Mouse (Mus musculus) layer of hippocampus, postnatal 25 days (tissue): Measurements from ENCODE around the gene Gm3417. TPM values are rescaled to one million over a fixed set of nuclear protein-coding genes. Genes with fewer than 3 reads are reported as not detected.
"Not testable (repeated sequence)": the region's sequence is repeated elsewhere in the genome, so short reads cannot be mapped to it uniquely, and the experiment has no call there.

Source experiments
- DNase-seq, 2 experiments: peaks; one replicate each; pipeline ENCODE4 v3.0.0; 2022; ENCODE audit warnings: mixed read lengths in 2 of 2, low spot score in 1 of 2; ENCODE audit errors: extremely low spot score in 1 of 2
- total RNA-seq, 2 experiments: library from RNA; stranded (reverse); gene quantifications; 2 replicates each; pipeline ENCODE4 v1.2.3; 2021

The Gm3417 gene
- not detected for total RNA-seq

GRCm38 (mm10) chr17:14978362-14979038, at the start of gene Gm3417, which contains the start of gene 9030025P20Rik:
Gene Gm3417, minus strand, starts transcription at chr17:14978790.
Gene 9030025P20Rik, plus strand, starts transcription at chr17:14978468.
- not testable (repeated sequence) for DNase-seq

GRCm38 (mm10) chr17:15025513-15025912, 46.9 kb upstream of the Gm3417 start:
- DNase-seq, result not testable (repeated sequence)

DNA sequence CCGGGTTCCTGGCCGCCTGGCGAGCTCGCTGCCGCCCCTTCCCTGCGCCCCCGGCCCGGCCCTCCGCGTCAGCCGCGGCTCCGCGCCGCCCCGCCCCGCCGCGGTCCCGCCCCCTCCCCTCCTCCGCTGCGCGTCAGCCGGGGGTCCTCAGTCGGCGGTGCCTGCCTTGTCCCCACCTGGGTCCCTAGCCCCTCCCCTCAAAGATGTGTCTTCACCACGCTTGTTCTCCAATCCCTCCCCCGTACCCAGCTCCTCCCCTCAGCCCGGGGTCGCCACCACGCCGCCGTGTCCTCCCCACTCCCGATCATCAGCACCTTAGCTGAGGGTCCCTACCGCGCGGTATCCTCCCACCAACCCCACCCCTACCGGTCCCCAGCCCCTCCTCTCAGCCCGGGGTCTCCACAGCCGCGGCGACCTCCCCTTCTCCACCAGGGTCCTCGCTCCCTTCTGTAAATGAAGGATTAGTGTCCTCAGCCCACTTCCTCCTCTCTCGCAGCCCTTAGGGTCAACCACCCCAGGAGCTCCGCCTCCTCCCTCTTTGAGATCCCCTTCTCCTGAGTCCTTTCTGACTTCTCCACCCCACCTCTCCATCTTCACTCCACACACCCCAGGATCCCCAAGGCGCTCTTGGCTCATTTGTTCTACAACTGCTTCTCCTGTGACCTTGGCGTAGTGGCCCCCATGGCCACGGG, 46.1 kb upstream of the Gm3417 start:
- not testable (repeated sequence) for DNase-seq

DNA sequence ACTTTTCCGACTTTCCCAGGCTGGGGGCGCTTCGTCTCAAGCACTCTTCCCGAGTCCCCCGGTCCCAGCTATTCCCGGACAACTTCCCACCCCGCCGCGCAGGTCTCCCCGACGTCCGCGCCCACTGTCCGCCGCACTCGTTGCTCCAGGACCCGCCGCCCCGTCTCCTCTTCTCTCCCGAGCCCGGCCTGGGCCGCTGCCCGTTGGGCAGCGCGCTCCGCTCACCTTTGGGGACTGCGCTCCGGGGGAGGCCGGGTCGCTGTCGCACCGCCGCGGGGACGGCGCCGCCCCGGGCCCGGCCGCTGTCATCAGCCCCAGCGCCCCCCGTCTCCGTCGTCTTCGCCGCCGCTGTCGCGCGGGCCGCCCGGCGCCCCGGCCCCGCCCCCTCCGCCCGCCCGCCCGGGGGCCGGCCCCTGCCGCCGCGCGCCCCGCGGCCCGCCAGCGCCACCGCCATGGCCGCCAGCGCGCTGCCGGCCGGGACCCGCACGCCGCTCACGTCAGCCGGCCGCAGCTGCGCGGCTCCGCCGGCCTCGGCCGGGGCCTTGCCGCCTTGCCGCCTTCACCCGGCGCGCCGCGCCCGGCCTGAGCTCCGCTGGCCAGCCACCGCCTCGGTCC, 45.4 kb upstream of the Gm3417 start:
- not testable (repeated sequence) for DNase-seq

DNA sequence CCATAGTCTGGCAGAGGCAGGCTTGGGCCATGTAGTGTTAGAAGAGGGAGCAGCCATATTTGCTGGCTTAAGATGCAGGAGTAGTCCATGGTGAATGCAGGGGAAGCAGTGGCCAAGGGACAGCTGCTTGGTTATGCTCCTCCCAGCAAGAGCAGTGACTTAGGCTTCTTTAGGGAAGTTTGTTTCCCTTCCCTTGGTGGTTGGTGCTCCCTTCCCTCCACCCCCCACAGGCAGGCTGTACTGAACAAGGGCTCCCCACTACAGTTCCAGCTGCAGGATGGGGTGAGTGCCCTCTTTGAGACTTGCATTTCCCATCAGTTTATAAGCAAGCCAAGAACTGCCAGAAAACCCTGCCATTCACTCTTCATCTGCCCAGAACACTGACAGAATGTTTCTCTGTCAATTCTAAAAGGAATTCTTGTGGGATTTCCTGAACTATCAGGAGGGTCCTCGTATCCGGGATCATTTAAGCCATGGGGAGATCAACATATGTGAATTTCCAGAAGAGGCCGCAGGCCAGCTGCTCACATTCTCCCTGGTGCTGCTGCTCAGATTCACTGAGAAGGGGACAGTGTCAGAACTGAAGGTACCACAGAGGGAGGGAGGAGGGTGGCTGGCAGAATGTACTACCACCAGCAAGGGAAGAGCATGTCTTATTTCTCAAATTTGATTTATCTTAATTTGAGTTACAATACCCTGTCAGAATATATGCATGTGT, 43.1 kb upstream of the Gm3417 start:
- DNase-seq, result peak; percentile 2 to 10

DNA sequence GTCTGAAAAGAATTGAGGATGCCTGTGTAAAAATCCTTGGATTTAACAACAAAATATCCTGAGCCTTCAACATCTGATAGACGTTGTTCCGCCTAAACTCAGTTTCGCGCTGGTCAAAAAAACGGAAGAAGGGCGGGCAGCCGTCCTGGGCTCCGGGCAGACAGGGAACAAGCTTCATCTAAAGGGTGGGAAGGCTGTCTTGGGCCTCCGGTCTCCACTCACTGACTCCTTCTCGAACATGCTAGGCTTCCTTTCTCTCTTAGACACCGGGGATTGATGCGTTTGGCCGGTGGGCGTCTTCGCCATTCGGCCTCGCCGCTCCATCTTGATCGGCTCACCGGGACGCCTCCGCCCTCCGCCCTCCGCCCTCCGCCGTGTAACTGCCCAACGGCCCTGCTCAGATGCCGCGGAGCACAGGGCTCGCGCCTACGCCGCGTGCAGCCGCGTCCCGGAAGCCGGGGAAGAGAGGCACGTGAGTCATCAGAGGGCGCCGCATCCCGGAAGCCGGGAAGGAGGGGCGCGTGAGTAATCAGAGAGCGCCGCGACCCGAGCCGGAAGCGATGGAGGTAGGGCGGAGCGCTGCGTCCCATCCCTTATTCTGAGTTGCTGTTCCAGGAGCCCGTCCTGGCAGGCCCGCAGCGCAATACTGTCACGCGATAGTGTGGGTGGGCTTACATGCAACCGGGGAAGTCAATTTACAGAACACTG, 31.3 kb upstream of the Gm3417 start, which contains the start of gene Gm3435:
Gm3435 (plus strand) TSS at position 471 of the 708 bp plus-strand sequence.
- not testable (repeated sequence) for DNase-seq

GRCm38 (mm10) chr17:15009088-15009487, 30.5 kb upstream of the Gm3417 start:
- DNase-seq, result not testable (repeated sequence)

DNA sequence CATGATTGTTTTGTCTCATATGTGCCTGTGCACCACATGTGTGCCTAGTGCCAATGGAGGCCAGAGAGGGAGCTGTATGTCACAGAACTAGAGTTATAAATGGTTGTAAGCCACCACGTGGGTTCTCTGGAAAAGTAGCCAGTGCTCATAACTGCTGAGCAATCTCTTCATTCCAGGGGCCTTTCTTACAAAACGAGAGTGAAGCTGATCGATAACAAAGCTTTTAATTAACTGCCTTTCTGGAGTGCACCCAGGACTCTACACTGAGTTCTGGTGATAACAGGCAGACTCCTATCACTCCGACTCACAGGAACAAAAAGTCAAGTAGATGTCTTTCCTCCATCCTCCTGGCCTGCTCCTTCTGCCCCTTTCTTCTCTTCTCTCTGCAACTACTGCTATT, 21.5 kb upstream of the Gm3417 start:
- DNase-seq, result not testable (repeated sequence)

- DNase-seq, result not testable (repeated sequence)
Measured at GRCm38 (mm10) chr17:14994140-14994539, 15.6 kb upstream of the Gm3417 start.

DNA sequence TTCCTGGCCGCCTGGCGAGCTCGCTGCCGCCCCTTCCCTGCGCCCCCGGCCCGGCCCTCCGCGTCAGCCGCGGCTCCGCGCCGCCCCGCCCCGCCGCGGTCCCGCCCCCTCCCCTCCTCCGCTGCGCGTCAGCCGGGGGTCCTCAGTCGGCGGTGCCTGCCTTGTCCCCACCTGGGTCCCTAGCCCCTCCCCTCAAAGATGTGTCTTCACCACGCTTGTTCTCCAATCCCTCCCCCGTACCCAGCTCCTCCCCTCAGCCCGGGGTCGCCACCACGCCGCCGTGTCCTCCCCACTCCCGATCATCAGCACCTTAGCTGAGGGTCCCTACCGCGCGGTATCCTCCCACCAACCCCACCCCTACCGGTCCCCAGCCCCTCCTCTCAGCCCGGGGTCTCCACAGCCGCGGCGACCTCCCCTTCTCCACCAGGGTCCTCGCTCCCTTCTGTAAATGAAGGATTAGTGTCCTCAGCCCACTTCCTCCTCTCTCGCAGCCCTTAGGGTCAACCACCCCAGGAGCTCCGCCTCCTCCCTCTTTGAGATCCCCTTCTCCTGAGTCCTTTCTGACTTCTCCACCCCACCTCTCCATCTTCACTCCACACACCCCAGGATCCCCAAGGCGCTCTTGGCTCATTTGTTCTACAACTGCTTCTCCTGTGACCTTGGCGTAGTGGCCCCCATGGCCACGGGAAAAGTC, 14.7 kb upstream of the Gm3417 start:
- DNase-seq, result not testable (repeated sequence)

DNA sequence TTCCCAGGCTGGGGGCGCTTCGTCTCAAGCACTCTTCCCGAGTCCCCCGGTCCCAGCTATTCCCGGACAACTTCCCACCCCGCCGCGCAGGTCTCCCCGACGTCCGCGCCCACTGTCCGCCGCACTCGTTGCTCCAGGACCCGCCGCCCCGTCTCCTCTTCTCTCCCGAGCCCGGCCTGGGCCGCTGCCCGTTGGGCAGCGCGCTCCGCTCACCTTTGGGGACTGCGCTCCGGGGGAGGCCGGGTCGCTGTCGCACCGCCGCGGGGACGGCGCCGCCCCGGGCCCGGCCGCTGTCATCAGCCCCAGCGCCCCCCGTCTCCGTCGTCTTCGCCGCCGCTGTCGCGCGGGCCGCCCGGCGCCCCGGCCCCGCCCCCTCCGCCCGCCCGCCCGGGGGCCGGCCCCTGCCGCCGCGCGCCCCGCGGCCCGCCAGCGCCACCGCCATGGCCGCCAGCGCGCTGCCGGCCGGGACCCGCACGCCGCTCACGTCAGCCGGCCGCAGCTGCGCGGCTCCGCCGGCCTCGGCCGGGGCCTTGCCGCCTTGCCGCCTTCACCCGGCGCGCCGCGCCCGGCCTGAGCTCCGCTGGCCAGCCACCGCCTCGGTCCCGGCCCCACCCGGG, 14.0 kb upstream of the Gm3417 start:
- DNase-seq, result not testable (repeated sequence)

GRCm38 (mm10) chr17:14990116-14990702, 11.6 kb upstream of the Gm3417 start:
- peak; percentile 4 to 5 for DNase-seq

DNA sequence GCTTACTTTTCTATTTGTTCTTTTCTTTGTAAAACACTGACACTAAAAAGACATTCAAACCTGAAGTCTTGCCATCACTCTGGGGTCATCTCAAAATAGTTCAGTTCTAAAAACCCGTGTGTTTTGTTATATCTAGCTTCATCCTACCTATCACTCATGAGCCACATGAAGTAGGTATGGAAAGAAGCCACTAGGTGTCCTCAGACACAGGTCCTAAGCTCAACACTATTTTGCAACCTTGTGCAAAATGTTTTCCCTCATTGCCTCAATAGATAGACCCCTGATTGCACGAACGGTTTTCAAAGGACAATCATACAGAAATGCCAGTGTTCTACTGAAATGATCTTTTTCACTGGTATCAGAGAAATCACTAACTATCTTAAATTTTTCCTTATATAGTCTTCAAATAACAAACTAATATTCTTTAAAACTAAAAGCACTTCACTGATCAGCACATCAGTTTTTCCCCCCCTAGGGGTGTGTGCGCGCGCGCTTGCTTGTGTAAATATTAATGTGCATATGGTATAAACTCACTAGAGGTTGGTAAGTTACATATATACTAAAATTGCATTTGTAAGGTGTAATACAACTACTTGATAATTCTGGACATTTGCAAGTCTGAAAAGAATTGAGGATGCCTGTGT, 750 bp downstream of the Gm3417 start:
- DNase-seq, result not testable (repeated sequence)

DNA sequence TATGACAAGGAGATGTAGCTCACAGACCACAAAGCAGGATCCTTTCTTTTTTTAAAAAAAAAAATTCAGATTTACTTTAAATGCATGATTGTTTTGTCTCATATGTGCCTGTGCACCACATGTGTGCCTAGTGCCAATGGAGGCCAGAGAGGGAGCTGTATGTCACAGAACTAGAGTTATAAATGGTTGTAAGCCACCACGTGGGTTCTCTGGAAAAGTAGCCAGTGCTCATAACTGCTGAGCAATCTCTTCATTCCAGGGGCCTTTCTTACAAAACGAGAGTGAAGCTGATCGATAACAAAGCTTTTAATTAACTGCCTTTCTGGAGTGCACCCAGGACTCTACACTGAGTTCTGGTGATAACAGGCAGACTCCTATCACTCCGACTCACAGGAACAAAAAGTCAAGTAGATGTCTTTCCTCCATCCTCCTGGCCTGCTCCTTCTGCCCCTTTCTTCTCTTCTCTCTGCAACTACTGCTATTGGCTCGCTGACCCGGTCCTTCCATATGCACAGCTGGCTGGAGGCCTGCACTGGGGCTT, 10.1 kb downstream of the Gm3417 start:
- DNase-seq, result not testable (repeated sequence)

- not testable (repeated sequence) for DNase-seq
Measured at GRCm38 (mm10) chr17:14961557-14962154, 16.9 kb downstream of the Gm3417 start.

GRCm38 (mm10) chr17:14960951-14961556, 17.5 kb downstream of the Gm3417 start, which contains the start of gene Phf10:
Gene Phf10, minus strand, starts transcription at chr17:14961273.
- DNase-seq, result not testable (repeated sequence)

DNA sequence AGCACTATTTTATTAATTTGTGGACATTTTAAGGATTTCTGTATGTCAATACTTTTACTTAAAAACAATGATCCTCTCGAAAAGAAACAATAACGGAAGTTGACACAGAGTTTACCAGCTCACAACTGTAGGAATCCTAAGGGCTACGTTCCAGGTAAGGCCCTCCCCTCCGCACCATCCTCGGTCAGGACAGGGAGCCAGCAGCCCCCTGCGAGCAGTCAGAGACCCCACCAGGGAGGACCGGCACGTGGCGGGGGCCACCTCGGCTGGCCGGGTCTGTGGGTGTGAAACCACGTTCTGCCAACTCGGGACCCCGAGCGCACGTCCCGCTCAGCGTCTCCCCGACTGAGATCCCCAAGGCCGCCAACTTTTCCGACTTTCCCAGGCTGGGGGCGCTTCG, 18.1 kb downstream of the Gm3417 start:
- DNase-seq, result no peak
